20 mouse cellular contexts compared by ENCODE assay signal in genomic region chr17:73810801-73811200, GRCm38 (mm10). TPM values are rescaled to one million over a fixed set of nuclear protein-coding genes. Genes with fewer than 3 reads are reported as not detected.
DNase-seq lines count a peak whose midpoint lies in the region; ATAC-seq and TF ChIP-seq lines count a peak whose summit lies in the region.
"Had no signal": no experiment of that assay in that cellular context is flagged by ENCODE, and none has a peak within 500 bp of the region (broad histone marks: within the 10 kb centered on the region; RNA-seq: fewer than 3 reads in every experiment).

No protein-coding gene starts in this region.

- H3K9ac ChIP-seq in kidney, embryonic 15.5 days: no peak overlapping the region
- H3K9ac ChIP-seq: forebrain, embryonic 12.5 days; heart, embryonic 15.5 days; hindbrain, embryonic 14.5 days; midbrain, embryonic 12.5 days had no signal

- WGBS in cerebellum, adult 2 months: 3% methylated on average over 1 of the region's 1 CpGs
- WGBS in kidney, adult 2 months: 41% methylated on average over 1 of the region's 1 CpGs
- 58% methylated on average over 1 of the region's 1 CpGs for WGBS in kidney, embryonic 15.5 days

- DNase-seq in cerebellum, adult 2 months: peak in 1 of 2 experiments; percentile 58
- no peak for DNase-seq in cerebellum, postnatal 4 days (ENCODE audit: low spot score in 2 of 2)
- peak; percentile 47 for DNase-seq in kidney, adult 2 months
- DNase-seq in Muller cell, postnatal 12 days (ENCODE audit: inconsistent ontology term): peak; percentile 59
- DNase-seq in brain, adult 2 months (ENCODE audit: low read depth, low spot score): peak; percentile 66
- DNase-seq in urinary bladder, postnatal 25 days (ENCODE audit: low spot score): no peak
- DNase-seq: heart, postnatal 4 days; kidney, adult 18-20 months; kidney, postnatal 10 days; lung, adult 18-20 months; lung, postnatal 10 days; right cerebral cortex, postnatal 14 days had no signal

- H3K9me3 ChIP-seq in kidney, embryonic 15.5 days (replicated peaks): no peaks in the 10 kb centered on the region
- H3K9me3 ChIP-seq: forebrain, embryonic 12.5 days; heart, embryonic 15.5 days; midbrain, embryonic 12.5 days had no signal

- no peaks in the 10 kb centered on the region for H3K36me3 ChIP-seq in kidney, adult 2 months (ENCODE audit: control insufficient read depth, insufficient read depth, low read length)
- H3K36me3 ChIP-seq in kidney, embryonic 15.5 days: no peaks in the 10 kb centered on the region
- H3K36me3 ChIP-seq: forebrain, embryonic 12.5 days; heart, embryonic 15.5 days; midbrain, embryonic 12.5 days had no signal

- H3K4me3 ChIP-seq in cerebellum, adult 2 months (replicated peaks; ENCODE audit: insufficient read depth, low read depth, low read length): no peak overlapping the region
- H3K4me3 ChIP-seq in kidney, adult 2 months (ENCODE audit: insufficient read depth, low read depth, low read length): no peak overlapping the region
- no peak overlapping the region for H3K4me3 ChIP-seq in kidney, embryonic 15.5 days (replicated peaks)
- H3K4me3 ChIP-seq: forebrain, embryonic 12.5 days; heart, embryonic 15.5 days; midbrain, embryonic 12.5 days had no signal

- H3K27me3 ChIP-seq in cerebellum, adult 2 months (ENCODE audit: control insufficient read depth, insufficient read depth, low read length): no peaks in the 10 kb centered on the region
- H3K27me3 ChIP-seq in kidney, adult 2 months (replicated peaks; ENCODE audit: control insufficient read depth, insufficient read depth, low read length): no peaks in the 10 kb centered on the region
- H3K27me3 ChIP-seq in kidney, embryonic 15.5 days: no peaks in the 10 kb centered on the region
- H3K27me3 ChIP-seq: forebrain, embryonic 12.5 days; heart, embryonic 15.5 days; midbrain, embryonic 12.5 days; Patski had no signal

- TF ChIP-seq CTCF in cerebellum, adult 2 months (IDR thresholded peaks at IDR 0.05; ENCODE audit: borderline replicate concordance, insufficient read depth, low read depth, low read length): no peak
- no peak for TF ChIP-seq CTCF in kidney, adult 2 months (conservative IDR thresholded peaks at IDR 0.05; ENCODE audit: insufficient read depth, insufficient read length, low read depth, low read length)

- peaks cover 36% of the 10 kb centered on the region for H3K4me1 ChIP-seq in cerebellum, adult 2 months (ENCODE audit: control insufficient read depth, insufficient read depth, low read length)
- no peaks in the 10 kb centered on the region for H3K4me1 ChIP-seq in kidney, adult 2 months (ENCODE audit: control insufficient read depth, insufficient read depth, low read length)
- peaks cover 10% of the 10 kb centered on the region; the same call in 1 of the 2 replicates for H3K4me1 ChIP-seq in kidney, embryonic 15.5 days
- H3K4me1 ChIP-seq: forebrain, embryonic 12.5 days had no signal

- TF ChIP-seq POLR2A in cerebellum, adult 2 months (IDR thresholded peaks at IDR 0.05; ENCODE audit: borderline replicate concordance, insufficient read depth, low read length): no peak
- TF ChIP-seq POLR2A in kidney, adult 2 months (IDR thresholded peaks at IDR 0.05; ENCODE audit: low read depth, low read length): no peak

- H3K27ac ChIP-seq in cerebellum, adult 2 months (ENCODE audit: insufficient read depth, low read length): peak overlapping the region; percentile 51
- H3K27ac ChIP-seq in kidney, adult 2 months (ENCODE audit: insufficient read depth, low read depth, low read length): no peak overlapping the region
- H3K27ac ChIP-seq in kidney, embryonic 15.5 days: no peak overlapping the region
- H3K27ac ChIP-seq: forebrain, embryonic 12.5 days; heart, embryonic 15.5 days; hindbrain, embryonic 14.5 days; midbrain, embryonic 12.5 days had no signal

- no peak for ATAC-seq in kidney, embryonic 15.5 days (replicated peaks; ENCODE audit: low FRiP score)
- ATAC-seq: inflammation-experienced regulatory T-cells, adult 6 months; Patski had no signal

- no peak overlapping the region for H3K4me2 ChIP-seq in kidney, embryonic 15.5 days
- H3K4me2 ChIP-seq: forebrain, embryonic 12.5 days; heart, embryonic 15.5 days; hindbrain, embryonic 14.5 days; liver, embryonic 11.5 days; midbrain, embryonic 12.5 days had no signal

RNA-seq across cellular contexts. Expression of gene Ehd3, which starts 6.9 kb away (rescaled TPM):
- 60.6 and 61.9 TPM in 2 replicates for polyA plus RNA-seq in cerebellum, adult 2 months (2012; rRNA removed)
- polyA plus RNA-seq in kidney, adult 2 months (2012; rRNA removed): 39.0 and 42.9 TPM in 2 replicates
- 18.2 and 21.3 TPM in 2 replicates for polyA plus RNA-seq in kidney, embryonic 15.5 days (2015; fragmentation: Nextera tagmentation; extraction: Ambion mirVana)

Comparison
In these comparisons a context has a peak if more than half of its experiments do, and no peak if none do; other contexts are left out.
1. DNase-seq: peak in kidney, adult 2 months (single experiment), Muller cell, postnatal 12 days (single experiment) and brain, adult 2 months (single experiment); none in cerebellum, postnatal 4 days (0 of 2) and urinary bladder, postnatal 25 days (single experiment).